Mouse (Mus musculus) embryonic stem cell, embryonic (primary cell): Measurements from ENCODE around the gene Gm5039.
"Not testable (repeated sequence)": the region's sequence is repeated elsewhere in the genome, so short reads cannot be mapped to it uniquely, and the experiment has no call there.

ENCODE experiments used
- CTCF ChIA-PET, 4 experiments: fragments of 300-600 bp in 2 of 4; fragments of 350-600 bp in 2 of 4; sonication (Branson Sonifier 250); formaldehyde crosslinking; loops; one replicate each; lab custom pipeline; 2022; ENCODE audit warnings: inconsistent platforms in 2 of 4; lab: Charles Lee
- POLR2A ChIA-PET, 4 experiments: fragments of 300-600 bp in 2 of 4; fragments of 350-600 bp in 2 of 4; sonication (Branson Sonifier 250); formaldehyde crosslinking; loops; one replicate each; lab custom pipeline; 2022; ENCODE audit warnings: antibody characterized with exemption in 4 of 4, inconsistent platforms in 1 of 4; lab: Charles Lee

Gm5039 gene

DNA sequence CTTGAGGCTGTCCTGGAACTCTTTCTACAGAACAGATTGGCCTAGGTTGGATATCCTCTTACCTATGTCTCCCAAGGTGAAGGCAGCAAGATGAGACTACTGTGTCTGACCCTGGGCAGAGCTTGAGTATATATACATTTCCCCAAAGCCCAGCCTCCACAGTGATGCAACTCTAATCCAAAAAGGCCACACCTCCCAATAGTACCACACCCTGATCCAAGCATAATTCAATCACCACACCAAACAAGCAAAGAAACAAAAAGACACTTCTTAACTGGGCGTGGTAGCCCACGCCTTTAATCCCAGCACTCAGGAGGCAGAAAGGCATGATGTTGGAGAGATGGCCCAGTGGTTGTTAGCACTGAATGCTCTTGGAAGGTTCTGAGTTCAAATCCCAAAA is at the start of gene Gm5039:
Gene Gm5039 (minus strand): TSS at position 101 of the 400 bp plus-strand sequence.
- POLR2A ChIA-PET: not testable (repeated sequence)

GRCm38 (mm10) chr12:88372018-88372417 is 48.2 kb upstream of the Gm5039 start:
- ChIA-PET POLR2A (interaction anchor here in 1 of 4 experiments (1.9 kb wide), 1 partner anchor 11 kb away, joined by 5 read pairs; the partner anchor contains the start of gene Adck1), CTCF (no interaction called here)

More for the DNA sequence above, at the start of gene Gm5039:
- CTCF ChIA-PET: not testable (repeated sequence)

DNA sequence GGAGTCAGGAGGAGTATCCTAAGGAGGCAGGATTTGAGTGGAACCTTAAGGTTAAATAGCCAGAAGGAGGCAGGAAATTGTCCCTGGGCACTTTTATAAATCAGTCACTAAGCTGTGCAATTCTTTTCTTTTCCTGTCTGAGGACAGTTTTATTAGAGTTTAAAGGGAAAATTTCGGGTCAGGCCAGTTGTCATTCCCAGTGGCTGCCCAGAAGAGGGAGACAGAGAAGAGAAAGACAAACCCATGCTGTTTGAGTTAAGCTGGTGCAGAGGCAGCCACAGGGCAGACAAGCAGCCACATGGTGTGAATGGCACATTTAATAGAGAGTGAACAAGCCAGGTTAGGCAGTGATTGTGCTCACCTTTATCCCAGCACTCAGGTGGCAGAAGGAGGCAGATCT is 46.5 kb upstream of the Gm5039 start:
- POLR2A ChIA-PET: interaction anchor here in 1 of 4 experiments (1.9 kb wide), 1 partner anchor 10 kb away, joined by 5 read pairs; the partner anchor contains the start of gene Adck1
- CTCF ChIA-PET: not testable (repeated sequence)

GRCm38 (mm10) chr12:88369690-88370089 is 45.9 kb upstream of the Gm5039 start:
- POLR2A ChIA-PET, CTCF ChIA-PET: not testable (repeated sequence)

DNA sequence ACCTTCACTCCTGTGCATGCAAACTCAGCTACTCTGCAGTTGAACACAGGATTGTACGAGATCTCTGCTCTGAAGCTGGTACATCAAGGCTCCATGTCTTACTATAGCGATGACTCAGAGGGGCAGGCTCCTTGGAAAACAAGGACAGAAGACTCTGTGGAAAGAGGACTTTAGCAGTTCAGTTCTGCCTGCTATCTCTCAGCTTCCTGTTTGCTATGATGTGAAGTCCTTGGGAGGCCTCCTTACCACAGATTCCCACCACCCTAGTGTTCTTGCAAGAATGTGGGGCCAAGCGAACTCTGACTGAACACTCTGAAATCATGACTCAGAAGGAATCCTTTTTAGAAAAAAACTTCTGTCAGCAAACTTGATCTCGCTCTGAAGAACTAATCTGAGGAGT is 44.8 kb upstream of the Gm5039 start:
- CTCF ChIA-PET: no interaction called here
- POLR2A ChIA-PET: interaction anchor here in 1 of 4 experiments (0.6 kb wide), 1 partner anchor 930 kb away, joined by 3 read pairs; no protein-coding TSS in a partner anchor

- ChIA-PET POLR2A (no interaction called here), CTCF (no interaction called here)
Observed at GRCm38 (mm10) chr12:88367673-88368072, 43.8 kb upstream of the Gm5039 start.

GRCm38 (mm10) chr12:88361120-88361445 is 37.3 kb upstream of the Gm5039 start:
- CTCF ChIA-PET: no interaction called here
- POLR2A ChIA-PET: interaction anchor here in 1 of 4 experiments (1.0 kb wide), 1 partner anchor 10 kb away, joined by 5 read pairs; no protein-coding TSS in a partner anchor

DNA sequence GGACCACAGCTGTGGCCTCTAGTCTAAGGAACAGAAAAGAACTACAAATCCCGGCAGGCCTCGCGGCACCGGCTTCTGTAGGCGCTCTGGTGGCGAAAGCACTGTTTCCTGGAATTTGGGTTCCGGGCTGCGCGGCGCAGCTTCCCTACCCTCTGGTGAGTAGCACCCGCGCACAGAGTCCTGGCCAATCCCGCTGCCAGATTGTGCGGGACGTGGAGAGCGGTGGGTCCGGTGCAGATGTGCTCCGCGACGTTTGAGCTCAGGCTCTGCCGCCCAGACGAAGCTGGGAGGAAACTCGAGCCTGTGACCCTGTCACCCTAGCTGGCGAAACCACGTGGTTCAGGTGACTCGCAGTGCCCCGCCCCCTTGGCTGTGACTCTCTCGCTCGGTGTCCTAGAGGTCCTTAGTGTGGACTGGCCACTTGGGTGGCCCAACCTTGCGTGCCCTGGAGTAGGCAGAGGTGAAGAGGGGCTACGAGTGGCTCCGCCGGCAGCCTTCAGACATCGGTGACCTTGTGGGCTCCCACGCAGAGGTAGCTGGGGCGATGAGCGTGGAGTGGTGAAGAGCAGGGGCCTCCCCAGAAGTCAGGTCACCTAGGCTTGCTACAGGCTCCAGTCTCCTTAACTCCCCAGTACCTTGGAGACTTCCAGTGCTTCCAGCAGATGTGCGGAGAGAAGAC is 36.8 kb upstream of the Gm5039 start, which contains the start of gene Adck1:
Gene Adck1 (plus strand): TSS at position 114 of the 679 bp plus-strand sequence.
- ChIA-PET CTCF (interaction anchor here in 1 of 4 experiments (0.6 kb wide), 1 partner anchor 1593 kb away, joined by 3 read pairs; no protein-coding TSS in a partner anchor), POLR2A (interaction anchor here in 1 of 4 experiments (1.0 kb wide), 1 partner anchor 11 kb away, joined by 5 read pairs; no protein-coding TSS in a partner anchor)

DNA sequence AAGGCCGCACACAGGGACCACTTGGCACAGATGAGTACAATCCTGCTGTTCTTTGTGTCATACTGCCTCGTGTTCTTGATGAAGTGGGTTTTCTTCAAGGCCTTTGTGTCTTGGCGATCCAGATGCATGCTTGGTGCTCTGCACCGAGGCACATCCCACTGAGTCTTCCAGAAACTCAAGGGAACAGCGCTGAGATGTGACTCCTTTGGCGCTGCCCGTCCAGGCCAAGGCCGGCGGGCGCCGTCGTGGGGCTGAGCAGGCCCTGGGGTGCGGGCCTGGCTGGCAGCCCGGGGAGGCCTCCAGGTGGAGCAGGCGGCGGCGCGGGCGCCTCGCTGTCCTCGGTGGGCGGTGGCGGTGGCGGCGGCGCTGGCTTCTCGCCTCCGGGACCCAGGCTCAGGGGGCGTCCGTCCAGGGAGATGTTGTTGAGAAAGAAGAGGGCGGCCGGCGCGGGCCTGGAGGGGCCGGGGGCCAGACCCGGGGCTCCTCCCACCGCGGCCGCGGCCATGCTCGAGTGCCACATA is 30.4 kb upstream of the Gm5039 start:
- ChIA-PET CTCF (no interaction called here), POLR2A (no interaction called here)

GRCm38 (mm10) chr12:88341286-88341685 is 17.5 kb upstream of the Gm5039 start:
- POLR2A ChIA-PET: not testable (repeated sequence)
- CTCF ChIA-PET: interaction anchor here in 1 of 4 experiments (0.7 kb wide), 1 partner anchor 271 kb away, joined by 3 read pairs; no protein-coding TSS in a partner anchor

DNA sequence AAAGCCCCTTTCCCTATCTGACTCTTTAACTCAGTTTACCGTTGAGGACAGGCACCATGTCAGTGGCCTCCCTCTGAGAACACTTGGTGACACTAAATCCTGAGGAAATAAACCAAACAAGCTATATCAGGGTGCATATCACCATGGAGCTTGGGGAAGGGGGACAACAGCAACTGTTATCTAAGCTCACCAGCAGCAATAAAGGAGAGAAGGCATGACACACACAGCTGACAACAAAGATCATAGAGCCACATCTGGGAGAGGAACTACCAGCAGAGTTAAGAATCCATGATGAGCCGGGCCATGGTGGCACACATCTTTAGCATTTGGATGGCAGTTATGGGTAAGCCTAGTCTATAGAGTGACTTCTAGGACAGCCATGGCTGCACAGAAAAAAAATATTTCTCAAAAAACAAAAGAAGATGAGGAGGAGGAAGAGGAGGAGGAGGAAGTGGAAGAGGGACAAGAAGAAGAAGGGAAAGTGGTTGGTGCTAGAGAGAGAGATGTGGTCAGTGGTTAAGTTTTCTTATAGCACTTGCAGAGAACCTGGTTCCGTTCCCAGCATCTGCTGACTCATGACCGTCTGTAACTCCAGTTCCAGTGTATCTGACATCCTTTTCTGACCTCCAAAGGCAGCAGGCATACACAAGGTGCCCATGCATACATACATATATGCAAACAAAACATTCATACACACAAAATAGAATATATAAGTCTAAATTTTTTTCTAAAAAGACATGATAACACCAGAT is 13.0 kb upstream of the Gm5039 start:
- CTCF ChIA-PET, POLR2A ChIA-PET: not testable (repeated sequence)

GRCm38 (mm10) chr12:88314556-88314955 is 9.3 kb downstream of the Gm5039 start:
- ChIA-PET POLR2A (no interaction called here), CTCF (no interaction called here)

- POLR2A ChIA-PET, CTCF ChIA-PET: not testable (repeated sequence)
Observed at GRCm38 (mm10) chr12:88297171-88297570, 26.7 kb downstream of the Gm5039 start.

GRCm38 (mm10) chr12:88293082-88293481 is 30.7 kb downstream of the Gm5039 start:
- POLR2A ChIA-PET, CTCF ChIA-PET: not testable (repeated sequence)

DNA sequence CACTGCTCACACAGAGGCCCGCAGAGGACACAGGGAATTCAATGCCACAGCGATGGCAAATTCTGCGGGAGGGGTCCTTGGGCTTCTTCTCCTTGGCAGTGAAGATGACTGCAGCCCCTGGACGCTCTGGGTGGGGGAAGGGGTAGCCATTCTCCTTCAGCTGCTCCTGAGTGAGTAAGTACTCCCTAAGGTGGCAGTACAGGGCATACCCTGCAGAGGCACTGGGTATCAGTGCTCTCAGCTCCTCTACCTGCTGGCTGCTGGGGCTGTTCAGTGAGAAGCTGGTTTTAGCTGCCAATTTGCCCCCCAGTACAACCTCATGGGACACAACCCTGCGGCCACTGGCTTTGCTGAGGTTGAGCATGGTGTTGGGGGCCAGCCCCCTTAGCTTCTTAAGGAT is 38.6 kb downstream of the Gm5039 start:
- CTCF ChIA-PET, POLR2A ChIA-PET: not testable (repeated sequence)

DNA sequence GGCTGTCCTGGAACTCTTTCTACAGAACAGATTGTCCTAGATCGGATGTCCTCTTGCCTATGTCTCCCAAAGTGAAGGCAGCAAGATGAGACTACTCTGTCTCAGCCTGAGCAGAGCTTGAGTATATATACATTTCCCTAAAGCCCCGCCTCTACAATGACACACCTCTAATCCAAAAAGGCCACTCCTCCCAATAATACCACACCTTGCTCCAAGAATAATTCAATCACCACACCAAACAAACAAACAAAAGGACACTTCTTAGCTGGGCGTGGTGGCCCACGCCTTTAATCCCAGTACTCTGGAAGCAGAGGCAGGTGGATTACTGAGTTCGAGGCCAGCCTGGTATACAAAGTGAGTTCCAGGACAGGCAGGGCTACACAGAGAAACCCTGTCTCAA is 49.4 kb downstream of the Gm5039 start, which contains the start of gene Gm5662:
Gene Gm5662 (minus strand): TSS at position 101 of the 400 bp plus-strand sequence.
- POLR2A ChIA-PET, CTCF ChIA-PET: not testable (repeated sequence)
